Mouse (Mus musculus): ENCODE results near the gene Bmpr1b. TPM values are rescaled to one million over a fixed set of nuclear protein-coding genes. Genes with fewer than 3 reads are reported as not detected.
A peak's percentile ranks its signal among the peaks of the same experiment; 100 is the strongest.

Bmpr1b gene
- polyA plus RNA-seq, 2 experiments = 8.8 to 11.7 TPM

DNA sequence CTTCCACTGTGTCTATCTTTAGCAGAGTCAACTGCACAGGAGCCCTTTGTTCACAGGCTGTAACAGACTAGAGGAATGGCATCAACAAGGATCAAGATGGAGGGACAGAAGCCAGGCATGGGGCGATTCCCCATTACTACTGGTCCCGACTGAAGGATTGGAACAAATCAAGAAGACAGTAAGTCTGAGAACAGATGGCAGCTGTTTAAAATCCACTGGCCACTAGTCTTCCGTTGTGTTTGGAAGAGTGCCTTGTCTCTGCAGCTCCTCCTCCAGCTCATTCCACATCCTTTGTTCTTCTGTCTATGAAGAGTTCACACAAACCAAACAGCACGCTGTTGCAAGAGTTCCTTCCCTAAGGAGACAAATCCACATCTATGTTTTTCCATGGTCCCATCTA, 65.6 kb downstream of the Bmpr1b start:
- peaks cover 4% of the 10 kb centered on the region; the same call in 1 of the 2 replicates for H3K4me1 ChIP-seq (ENCODE audit: control insufficient read depth, insufficient read depth, low read length)
- no peak for TF ChIP-seq POLR2A (IDR thresholded peaks at IDR 0.05; ENCODE audit: borderline replicate concordance, extremely low read depth, insufficient read depth, insufficient read length)
- no peaks in the 10 kb centered on the region for H3K9me3 ChIP-seq (ENCODE audit: control insufficient read depth, low read length)
- ATAC-seq (ENCODE audit: low FRiP score, low read depth) = no peak
- no peak for DNase-seq (ENCODE audit: low spot score)
- no peaks in the 10 kb centered on the region for H3K36me3 ChIP-seq (ENCODE audit: control insufficient read depth, insufficient read depth, low read length)
- H3K9ac ChIP-seq (ENCODE audit: low read depth, low read length, severe bottlenecking) = no peak overlapping the region
- H3K4me3 ChIP-seq (replicated peaks; ENCODE audit: low read length) = no peak overlapping the region
- no peak overlapping the region for H3K4me2 ChIP-seq (replicated peaks; ENCODE audit: low read depth, low read length, severe bottlenecking)
- no peak overlapping the region for H3K27ac ChIP-seq (replicated peaks; ENCODE audit: low read depth, low read length)
- no peaks in the 10 kb centered on the region for H3K27me3 ChIP-seq (ENCODE audit: control insufficient read depth, insufficient read depth, low read length)
- 89% methylated on average over 4 of the region's 4 CpGs for WGBS

DNA sequence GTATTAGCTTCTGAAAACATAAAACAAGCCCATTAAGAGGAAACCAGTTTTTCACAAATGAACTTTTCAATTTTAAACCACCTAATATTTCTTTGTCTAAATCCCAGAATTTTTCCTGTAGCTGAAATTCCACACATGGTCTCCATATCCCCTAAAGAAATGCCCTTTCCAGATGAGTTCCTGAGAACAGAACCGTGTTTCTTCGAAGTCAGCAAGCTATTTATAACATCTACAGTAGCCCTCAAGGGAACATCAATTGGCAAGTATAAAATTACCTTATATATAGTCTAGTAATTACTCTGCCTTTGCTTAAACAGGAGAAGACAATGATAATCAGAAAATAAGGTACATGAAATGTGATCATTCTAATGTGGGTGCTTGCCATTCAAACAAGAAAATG, 70.1 kb downstream of the Bmpr1b start:
- 0 out of 2 replicates have a peak, but pooled peaks cover 5% of the 10 kb centered on the region for H3K27me3 ChIP-seq (ENCODE audit: control insufficient read depth, insufficient read depth, low read length)
- no peak for TF ChIP-seq POLR2A (IDR thresholded peaks at IDR 0.05; ENCODE audit: borderline replicate concordance, extremely low read depth, insufficient read depth, insufficient read length)
- no peak overlapping the region for H3K4me3 ChIP-seq (replicated peaks; ENCODE audit: low read length)
- no peak overlapping the region for H3K9ac ChIP-seq (ENCODE audit: low read depth, low read length, severe bottlenecking)
- H3K4me1 ChIP-seq (ENCODE audit: control insufficient read depth, insufficient read depth, low read length) = peaks cover 4% of the 10 kb centered on the region; the same call in 1 of the 2 replicates
- no peak overlapping the region for H3K4me2 ChIP-seq (replicated peaks; ENCODE audit: low read depth, low read length, severe bottlenecking)
- DNase-seq (ENCODE audit: low spot score) (peak; percentile 30), ATAC-seq (ENCODE audit: low FRiP score, low read depth) (no peak)
- H3K27ac ChIP-seq (replicated peaks; ENCODE audit: low read depth, low read length) = no peak overlapping the region
- no peaks in the 10 kb centered on the region for H3K36me3 ChIP-seq (ENCODE audit: control insufficient read depth, insufficient read depth, low read length)
- no peaks in the 10 kb centered on the region for H3K9me3 ChIP-seq (ENCODE audit: control insufficient read depth, low read length)
- WGBS = 2% methylated on average over 2 of the region's 2 CpGs

GRCm38 (mm10) chr3:142094049-142094448, 75.2 kb downstream of the Bmpr1b start:
- no peak for TF ChIP-seq POLR2A (IDR thresholded peaks at IDR 0.05; ENCODE audit: borderline replicate concordance, extremely low read depth, insufficient read depth, insufficient read length)
- DNase-seq (ENCODE audit: low spot score) (no peak), ATAC-seq (ENCODE audit: low FRiP score, low read depth) (no peak)
- Histone ChIP-seq H3K4me1 (ENCODE audit: control insufficient read depth, insufficient read depth, low read length) (peaks cover 9% of the 10 kb centered on the region; the same call in 1 of the 2 replicates), H3K27ac (replicated peaks; ENCODE audit: low read depth, low read length) (no peak overlapping the region), H3K4me3 (replicated peaks; ENCODE audit: low read length) (no peak overlapping the region), H3K9me3 (ENCODE audit: control insufficient read depth, low read length) (no peaks in the 10 kb centered on the region), H3K36me3 (ENCODE audit: control insufficient read depth, insufficient read depth, low read length) (no peaks in the 10 kb centered on the region), H3K27me3 (ENCODE audit: control insufficient read depth, insufficient read depth, low read length) (0 out of 2 replicates have a peak, but pooled peaks cover 5% of the 10 kb centered on the region), H3K9ac (ENCODE audit: low read depth, low read length, severe bottlenecking) (no peak overlapping the region), H3K4me2 (replicated peaks; ENCODE audit: low read depth, low read length, severe bottlenecking) (no peak overlapping the region)
- 30% methylated on average over 4 of the region's 4 CpGs for WGBS

GRCm38 (mm10) chr3:142089684-142090083, 79.5 kb downstream of the Bmpr1b start:
- no peaks in the 10 kb centered on the region for H3K27me3 ChIP-seq (ENCODE audit: control insufficient read depth, insufficient read depth, low read length)
- no peak overlapping the region for H3K27ac ChIP-seq (replicated peaks; ENCODE audit: low read depth, low read length)
- no peak overlapping the region for H3K9ac ChIP-seq (ENCODE audit: low read depth, low read length, severe bottlenecking)
- peaks cover 20% of the 10 kb centered on the region for H3K4me1 ChIP-seq (ENCODE audit: control insufficient read depth, insufficient read depth, low read length)
- no peaks in the 10 kb centered on the region for H3K36me3 ChIP-seq (ENCODE audit: control insufficient read depth, insufficient read depth, low read length)
- no peak for TF ChIP-seq POLR2A (IDR thresholded peaks at IDR 0.05; ENCODE audit: borderline replicate concordance, extremely low read depth, insufficient read depth, insufficient read length)
- no peak overlapping the region for H3K4me3 ChIP-seq (replicated peaks; ENCODE audit: low read length)
- no peak overlapping the region for H3K4me2 ChIP-seq (replicated peaks; ENCODE audit: low read depth, low read length, severe bottlenecking)
- no peaks in the 10 kb centered on the region for H3K9me3 ChIP-seq (ENCODE audit: control insufficient read depth, low read length)
- ATAC-seq (ENCODE audit: low FRiP score, low read depth) (no peak), DNase-seq (ENCODE audit: low spot score) (no peak)
- 85% methylated on average over 4 of the region's 4 CpGs for WGBS

GRCm38 (mm10) chr3:142085938-142086337, 83.3 kb downstream of the Bmpr1b start:
- no peak for ATAC-seq (ENCODE audit: low FRiP score, low read depth)
- Histone ChIP-seq H3K27me3 (ENCODE audit: control insufficient read depth, insufficient read depth, low read length) (no peaks in the 10 kb centered on the region), H3K9ac (ENCODE audit: low read depth, low read length, severe bottlenecking) (no peak overlapping the region), H3K4me3 (replicated peaks; ENCODE audit: low read length) (no peak overlapping the region), H3K27ac (replicated peaks; ENCODE audit: low read depth, low read length) (no peak overlapping the region), H3K4me1 (ENCODE audit: control insufficient read depth, insufficient read depth, low read length) (peaks cover 15% of the 10 kb centered on the region), H3K4me2 (replicated peaks; ENCODE audit: low read depth, low read length, severe bottlenecking) (no peak overlapping the region), H3K9me3 (ENCODE audit: control insufficient read depth, low read length) (no peaks in the 10 kb centered on the region), H3K36me3 (ENCODE audit: control insufficient read depth, insufficient read depth, low read length) (no peaks in the 10 kb centered on the region)
- DNase-seq (ENCODE audit: low spot score) = no peak
- WGBS = 54% methylated on average over 3 of the region's 3 CpGs
- no peak for TF ChIP-seq POLR2A (IDR thresholded peaks at IDR 0.05; ENCODE audit: borderline replicate concordance, extremely low read depth, insufficient read depth, insufficient read length)

- DNase-seq (ENCODE audit: low spot score) (no peak), ATAC-seq (ENCODE audit: low FRiP score, low read depth) (no peak)
- H3K27ac ChIP-seq (replicated peaks; ENCODE audit: low read depth, low read length) = no peak overlapping the region
- H3K4me3 ChIP-seq (replicated peaks; ENCODE audit: low read length) = no peak overlapping the region
- H3K4me2 ChIP-seq (replicated peaks; ENCODE audit: low read depth, low read length, severe bottlenecking) = no peak overlapping the region
- no peak for TF ChIP-seq POLR2A (IDR thresholded peaks at IDR 0.05; ENCODE audit: borderline replicate concordance, extremely low read depth, insufficient read depth, insufficient read length)
- 18% methylated on average over 1 of the region's 1 CpGs for WGBS
- H3K4me1 ChIP-seq (ENCODE audit: control insufficient read depth, insufficient read depth, low read length) = peaks cover 13% of the 10 kb centered on the region
- H3K27me3 ChIP-seq (ENCODE audit: control insufficient read depth, insufficient read depth, low read length) = no peaks in the 10 kb centered on the region
- no peaks in the 10 kb centered on the region for H3K9me3 ChIP-seq (ENCODE audit: control insufficient read depth, low read length)
- no peak overlapping the region for H3K9ac ChIP-seq (ENCODE audit: low read depth, low read length, severe bottlenecking)
- no peaks in the 10 kb centered on the region for H3K36me3 ChIP-seq (ENCODE audit: control insufficient read depth, insufficient read depth, low read length)
These were observed 85.1 kb downstream of the Bmpr1b start for GRCm38 (mm10) chr3:142084091-142084490.

Measured in limb, embryonic 14.5 days (tissue).